Mouse (Mus musculus): Measurements from ENCODE around the gene Akp3.

Akp3 gene

GRCm38 (mm10) chr1:87124673-87125072, at the start of gene Akp3:
Akp3 (plus strand) TSS chr1:87124973.
- DNase-seq (ENCODE audit: low spot score) = no peak

GRCm38 (mm10) chr1:87086196-87086595, 38.6 kb upstream of the Akp3 start:
- DNase-seq (ENCODE audit: low spot score) = no peak

DNA sequence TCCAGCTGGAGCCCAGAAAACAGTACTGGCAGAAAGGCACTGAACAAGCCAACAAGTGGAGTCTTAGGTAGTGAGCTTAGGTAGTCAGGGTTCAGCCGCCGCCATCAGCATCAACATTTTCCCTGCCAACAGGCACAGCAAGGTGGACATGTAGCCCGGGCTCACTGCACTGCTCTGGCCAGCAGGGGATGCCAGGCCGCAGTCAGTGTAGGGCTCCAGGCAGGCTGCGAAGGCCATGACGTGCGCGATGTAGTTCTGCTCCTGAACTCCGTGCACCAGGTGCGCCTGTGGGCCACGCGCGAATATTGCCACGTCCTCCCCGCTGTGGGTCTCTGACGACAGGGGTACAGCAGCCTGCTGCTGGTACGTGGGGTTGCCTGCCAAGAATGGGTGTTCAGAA, 37.8 kb upstream of the Akp3 start:
- DNase-seq (ENCODE audit: low spot score) = no peak

- no peak for DNase-seq (ENCODE audit: low spot score)
These were observed 35.5 kb upstream of the Akp3 start for GRCm38 (mm10) chr1:87089251-87089650.

DNA sequence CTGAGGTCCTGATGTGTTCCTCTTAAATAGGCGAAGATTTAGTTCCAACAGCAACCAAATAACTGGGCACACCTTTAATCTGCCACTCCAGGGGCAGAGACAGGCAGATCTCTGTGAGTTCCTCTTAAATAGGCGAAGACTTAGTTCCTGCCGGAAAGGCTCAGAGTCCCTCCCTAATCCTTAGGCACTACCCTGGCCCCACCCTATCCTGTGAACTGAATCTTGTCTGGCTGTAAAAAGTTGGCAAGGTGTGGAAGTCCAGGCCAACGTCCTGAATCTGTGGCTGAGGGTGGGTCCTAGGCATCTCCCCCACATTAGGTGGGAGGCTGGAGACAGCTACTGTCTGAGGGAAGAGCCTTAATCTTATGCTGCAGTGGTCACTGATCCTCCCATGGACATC, 34.9 kb upstream of the Akp3 start, which contains the start of gene Alppl2:
Gene Alppl2, minus strand, starts transcription at position 101 of the 400 bp plus-strand sequence.
- DNase-seq (ENCODE audit: low spot score) = no peak

DNA sequence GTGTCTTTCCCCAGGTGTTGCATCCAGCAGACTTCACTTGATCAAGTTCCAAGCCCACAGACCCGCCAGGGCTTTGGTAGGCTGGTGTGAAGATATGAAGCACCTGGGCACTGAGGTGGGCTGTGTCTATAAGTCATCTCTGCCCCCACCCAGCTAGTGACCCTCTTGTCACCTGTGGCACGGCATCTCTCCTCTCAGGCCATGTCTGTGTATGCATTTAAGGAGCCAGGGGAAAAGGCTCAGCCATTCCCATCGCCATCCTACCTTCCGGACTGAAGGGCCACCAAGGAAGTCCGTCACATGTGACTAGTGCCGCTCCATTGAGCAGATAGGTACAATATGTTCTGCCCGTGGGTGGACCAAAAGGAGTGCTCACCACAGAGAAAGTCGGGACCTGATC, 29.1 kb upstream of the Akp3 start:
- no peak for DNase-seq (ENCODE audit: low spot score)

GRCm38 (mm10) chr1:87098358-87098975, 26.3 kb upstream of the Akp3 start:
- no peak for DNase-seq (ENCODE audit: low spot score)

GRCm38 (mm10) chr1:87101411-87101810, 23.4 kb upstream of the Akp3 start, which contains the start of gene Alpi:
Alpi (minus strand) TSS chr1:87101606.
- DNase-seq (ENCODE audit: low spot score) = no peak

- no peak for DNase-seq (ENCODE audit: low spot score)
These were observed 22.7 kb upstream of the Akp3 start for GRCm38 (mm10) chr1:87102114-87102513.

- DNase-seq (ENCODE audit: low spot score) = no peak
These were observed 20.8 kb upstream of the Akp3 start for GRCm38 (mm10) chr1:87103936-87104335.

- DNase-seq (ENCODE audit: low spot score) = no peak
These were observed 18.2 kb upstream of the Akp3 start for GRCm38 (mm10) chr1:87106536-87106935.

DNA sequence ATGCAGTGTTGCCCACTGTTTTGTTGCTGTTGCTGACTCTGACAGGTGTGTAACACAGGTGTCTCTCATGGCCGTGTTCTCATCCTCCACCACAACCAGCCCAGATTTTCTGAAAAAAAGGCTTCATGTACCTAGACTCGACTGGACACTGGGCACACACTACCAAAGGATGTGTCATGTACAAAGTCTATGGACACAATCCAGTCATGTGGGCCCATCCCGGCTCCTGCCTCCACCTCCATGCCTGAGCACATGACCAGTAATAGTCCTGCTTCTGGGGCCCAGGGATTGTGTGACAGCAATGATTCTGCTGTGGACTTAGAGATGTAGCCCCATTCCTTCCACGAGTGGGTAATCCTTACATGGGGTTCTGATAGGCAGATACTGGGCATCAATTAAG, 16.2 kb upstream of the Akp3 start:
- DNase-seq (ENCODE audit: low spot score) = no peak

DNA sequence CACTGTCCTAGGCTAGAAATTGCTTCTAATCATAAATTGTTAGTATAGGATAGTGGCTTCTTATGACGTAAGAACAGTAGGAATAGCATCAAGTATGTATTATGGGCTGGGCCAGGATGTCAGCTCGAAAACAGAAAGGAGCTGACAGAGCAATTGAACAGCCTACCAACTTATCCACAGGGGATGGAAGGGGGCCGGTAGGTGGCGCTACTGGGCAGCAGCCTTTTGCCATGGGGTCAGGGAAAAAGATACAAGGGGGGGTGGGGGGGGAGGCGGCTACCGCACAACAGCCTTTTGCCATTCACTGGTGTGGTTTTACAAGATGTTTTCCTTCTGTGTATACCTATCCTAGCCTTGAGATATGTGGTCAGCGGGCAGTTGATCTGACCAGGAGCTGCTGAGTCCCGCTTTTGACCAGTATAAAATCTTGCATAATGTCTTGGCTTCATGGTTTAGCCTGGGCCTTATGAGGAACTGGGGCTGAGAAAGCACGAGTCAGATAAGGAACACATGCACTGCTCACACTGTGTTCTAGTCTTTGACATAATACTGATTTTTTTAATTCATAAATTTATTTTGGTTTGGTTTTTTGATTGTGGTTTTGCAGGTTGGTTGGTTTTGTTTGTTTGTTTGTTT, 12.9 kb upstream of the Akp3 start:
- no peak for DNase-seq (ENCODE audit: low spot score)

DNA sequence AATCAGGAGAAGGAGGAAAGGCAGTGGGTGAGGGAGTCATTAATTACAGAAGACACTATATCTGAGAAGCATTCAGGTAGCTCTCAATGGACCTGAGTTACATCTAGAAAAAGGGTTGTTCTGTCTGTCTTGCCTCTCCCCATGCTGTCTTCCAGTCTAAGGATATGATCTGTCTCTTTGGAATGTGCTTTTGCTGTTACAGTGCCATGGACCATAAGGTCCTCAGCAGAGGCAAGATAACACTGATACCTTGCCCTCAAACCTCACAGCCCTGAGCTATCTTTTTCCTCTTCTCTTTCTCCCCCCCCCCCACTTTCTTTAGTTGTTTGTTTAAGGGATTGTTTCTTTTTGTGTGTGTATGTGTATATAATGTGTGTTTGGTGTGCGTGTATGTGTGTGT, 10.0 kb upstream of the Akp3 start:
- no peak for DNase-seq (ENCODE audit: low spot score)

DNA sequence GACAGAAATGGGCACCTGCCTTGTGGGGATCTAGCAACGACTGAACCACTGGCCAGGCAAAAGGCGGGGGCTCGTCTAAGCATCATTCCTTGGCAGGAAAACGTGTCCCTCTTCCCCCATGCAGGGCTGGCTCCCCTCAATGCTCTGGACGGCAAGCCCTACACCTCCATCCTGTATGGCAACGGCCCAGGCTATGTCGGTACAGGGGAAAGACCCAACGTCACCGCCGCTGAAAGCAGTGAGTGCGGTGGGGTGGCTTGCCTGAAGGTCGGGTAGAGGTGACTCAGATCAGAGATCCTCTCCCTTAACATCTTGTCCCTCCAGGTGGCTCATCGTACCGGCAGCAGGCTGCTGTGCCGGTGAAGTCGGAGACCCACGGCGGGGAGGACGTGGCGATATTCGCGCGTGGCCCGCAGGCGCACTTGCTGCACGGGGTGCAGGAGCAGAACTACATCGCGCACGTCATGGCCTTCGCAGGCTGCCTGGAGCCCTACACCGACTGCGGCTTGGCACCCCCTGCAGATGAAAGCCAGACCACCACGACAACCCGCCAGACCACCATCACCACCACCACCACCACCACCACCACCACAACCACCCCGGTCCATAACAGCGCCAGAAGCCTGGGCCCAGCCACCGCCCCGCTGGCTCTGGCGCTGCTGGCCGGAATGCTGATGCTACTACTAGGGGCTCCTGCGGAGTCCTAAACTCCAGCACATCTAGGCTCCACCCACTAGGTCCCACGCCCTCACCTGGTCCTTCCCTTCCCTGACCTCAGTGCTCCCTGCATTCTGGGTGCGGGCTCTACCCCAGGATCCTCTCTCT, 2.6 kb downstream of the Akp3 start:
- no peak for DNase-seq (ENCODE audit: low spot score)

GRCm38 (mm10) chr1:87131803-87132202, 7.0 kb downstream of the Akp3 start:
- no peak for DNase-seq (ENCODE audit: low spot score)

DNA sequence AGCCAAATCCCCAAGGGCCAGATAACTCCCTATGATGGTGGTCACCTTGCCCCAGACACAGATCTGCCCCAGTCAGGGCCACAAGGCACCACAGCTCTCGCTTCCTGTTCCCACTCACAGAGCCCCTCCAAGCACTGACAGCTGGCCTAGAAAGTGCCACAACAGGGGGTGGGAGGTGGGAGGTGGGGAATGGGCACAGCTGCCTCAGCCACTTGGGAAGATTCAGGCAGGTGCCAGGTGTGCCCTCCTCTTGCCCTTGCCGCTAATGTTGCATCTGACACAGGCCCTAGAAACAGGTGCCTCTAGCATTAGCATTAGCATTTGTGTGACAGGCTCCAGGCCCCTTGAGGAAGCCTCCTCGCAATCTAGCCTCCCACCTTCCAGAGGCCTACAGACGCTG, 16.8 kb downstream of the Akp3 start:
- no peak for DNase-seq (ENCODE audit: low spot score)

DNA sequence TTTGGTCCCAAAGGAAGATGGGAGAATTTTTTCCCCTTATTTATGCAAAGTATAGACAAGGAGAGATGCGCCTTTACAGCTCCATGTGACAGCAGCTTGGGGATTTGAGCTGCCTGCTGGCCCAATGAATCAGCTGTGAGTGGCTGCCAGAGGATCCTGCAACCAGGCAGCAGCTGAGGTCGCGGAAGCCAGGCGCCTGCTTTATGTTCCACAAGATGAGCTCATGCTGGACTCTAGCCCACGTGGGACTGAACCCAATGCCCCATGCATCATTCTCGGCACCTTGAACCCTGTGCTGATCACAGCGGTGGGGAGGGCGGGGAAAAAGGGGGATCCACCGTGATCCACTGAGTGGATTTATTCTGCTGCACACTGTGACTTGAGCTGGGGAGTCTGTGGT, 17.7 kb downstream of the Akp3 start:
- DNase-seq (ENCODE audit: low spot score) = no peak

DNA sequence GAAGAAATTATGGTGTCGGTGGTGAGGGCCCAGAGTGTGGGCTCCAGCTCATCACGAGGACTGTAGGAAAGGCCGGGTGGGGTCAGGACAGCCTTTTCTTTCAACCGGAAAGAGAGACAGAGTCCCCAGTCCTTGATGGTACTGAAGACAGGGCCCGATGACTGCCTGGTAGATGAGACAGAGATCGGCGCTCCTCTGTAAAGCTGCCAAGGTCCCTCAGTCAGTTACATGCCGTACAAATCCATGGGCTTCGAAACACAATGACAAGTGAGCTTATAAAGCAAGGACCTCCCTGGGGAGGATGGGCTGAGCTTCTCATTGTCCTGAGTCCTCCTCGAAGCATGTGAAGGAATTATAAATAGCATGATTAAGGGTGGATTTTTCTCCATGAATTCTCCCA, 18.4 kb downstream of the Akp3 start:
- DNase-seq (ENCODE audit: low spot score) = no peak

GRCm38 (mm10) chr1:87149422-87149821, 24.6 kb downstream of the Akp3 start:
- DNase-seq (ENCODE audit: low spot score) = no peak

- DNase-seq (ENCODE audit: low spot score) = no peak
These were observed 26.5 kb downstream of the Akp3 start for GRCm38 (mm10) chr1:87151286-87151685.

- no peak for DNase-seq (ENCODE audit: low spot score)
These were observed 29.2 kb downstream of the Akp3 start for GRCm38 (mm10) chr1:87153776-87154500.
